Mouse (Mus musculus) stomach, postnatal 0 days (tissue): ENCODE measurements around the gene Gm11549.

Source experiments
- CTCF ChIP-seq: IDR thresholded peaks from 2 replicates; pipeline ENCODE4 v1.5.1; 2016; ENCODE audit warnings: antibody characterized with exemption, low read depth, mild to moderate bottlenecking, moderate library complexity
- EP300 ChIP-seq: optimal IDR thresholded peaks from 2 replicates; pipeline ENCODE3; 2016; ENCODE audit warnings: antibody characterized with exemption

GRCm38 (mm10) chr3:36537701-36538470, 16.3 kb upstream of the Gm11549 start:
- no peak for TF ChIP-seq CTCF
- no peak for TF ChIP-seq EP300
